Mouse (Mus musculus) forebrain, embryonic 16.5 days (tissue): ENCODE measurements at regions not wholly inside any gene's neighbourhood (a gene's known extent, or its start where the extent isn't known, plus 50 kb on each side); places are given as distances from the start of the nearest gene placed in this dataset.

Experiments used
- ATAC-seq: fragments of 200-750 bp; cut with Nextera tagmentation; 2 replicates; pipeline ENCODE4 v1.8.0; 2017; ENCODE audit warnings: mild to moderate bottlenecking, moderate library complexity
- H3K27ac ChIP-seq: fragments of 300-500 bp; sonication (generic); 2 replicates; pipeline ENCODE4 v1.5.1; 2014; ENCODE audit warnings: low read length, control low read depth
- H3K27me3 ChIP-seq: fragments of 300-500 bp; sonication (generic); replicated peaks from 2 replicates; pipeline ENCODE4 v1.6.1; 2014; ENCODE audit warnings: low read length; ENCODE audit not compliant: control insufficient read depth, insufficient read depth
- H3K36me3 ChIP-seq: fragments of 300-500 bp; sonication (generic); 2 replicates; pipeline ENCODE4 v1.6.1; 2014; ENCODE audit not compliant: control insufficient read depth, insufficient read depth
- H3K4me1 ChIP-seq: fragments of 300-500 bp; sonication (generic); replicated peaks from 2 replicates; pipeline ENCODE4 v1.6.1; 2014; ENCODE audit warnings: low read length; ENCODE audit not compliant: control insufficient read depth, insufficient read depth
- H3K4me2 ChIP-seq: fragments of 300-500 bp; sonication (generic); 2 replicates; pipeline ENCODE4 v1.6.1; 2014; ENCODE audit warnings: mild to moderate bottlenecking, low read length, control low read depth
- H3K4me3 ChIP-seq: fragments of 300-500 bp; sonication (generic); replicated peaks from 2 replicates; pipeline ENCODE4 v1.5.1; 2014; ENCODE audit warnings: mild to moderate bottlenecking, low read length, control low read depth
- H3K9ac ChIP-seq: fragments of 300-500 bp; sonication (generic); replicated peaks from 2 replicates; pipeline ENCODE4 v1.6.1; 2014; ENCODE audit warnings: low read depth, low read length, control low read depth
- H3K9me3 ChIP-seq: fragments of 300-500 bp; sonication (generic); 2 replicates; pipeline ENCODE4 v1.6.1; 2016; ENCODE audit warnings: low read length; ENCODE audit not compliant: control insufficient read depth
- WGBS: fragments of 180-500 bp; shearing (Covaris S2); extraction: QIAGEN DNeasy Blood & Tissue Kit; methylation state at CpG from one replicate; pipeline ENCODE4 v1.1.7; 2014; 5-methylcytosine and 5-hydroxymethylcytosine counted together

DNA sequence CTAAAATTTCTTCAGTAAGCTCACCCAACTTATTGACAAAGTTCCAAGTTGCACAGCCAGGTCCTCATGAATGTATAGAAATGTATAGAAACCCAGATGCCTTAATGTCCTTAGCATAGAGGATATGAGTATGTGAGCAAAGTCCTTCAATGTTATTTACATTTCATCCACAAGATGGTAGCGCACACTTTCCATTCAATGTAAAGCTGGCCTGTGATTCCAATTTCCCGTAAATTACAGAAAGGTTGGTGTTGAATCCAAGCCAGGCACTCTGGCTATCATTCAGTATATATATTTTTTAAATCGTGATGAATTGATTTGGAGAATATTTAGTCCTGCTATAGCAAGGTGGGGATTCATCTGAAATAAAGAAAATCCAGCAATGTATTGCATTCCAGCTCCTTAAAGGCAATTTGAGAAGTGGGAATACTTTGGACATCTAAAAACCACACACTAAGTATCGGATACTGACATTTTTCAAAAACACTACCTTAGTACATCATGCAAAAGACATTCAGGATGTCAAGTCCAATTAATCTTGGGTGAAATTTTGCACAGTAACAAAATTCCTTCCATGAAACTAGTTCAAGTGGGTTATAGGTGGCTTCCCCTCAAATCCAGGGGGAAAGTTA lies 154.6 kb downstream of the Pah start:
- no peaks in the 10 kb centered on the region for H3K27me3 ChIP-seq
- no peak overlapping the region for H3K9ac ChIP-seq
- no peak overlapping the region for H3K4me3 ChIP-seq
- no peaks in the 10 kb centered on the region for H3K36me3 ChIP-seq
- no peaks in the 10 kb centered on the region for H3K9me3 ChIP-seq
- H3K27ac ChIP-seq, result no peak overlapping the region
- WGBS, result 73% methylated on average over 4 of the region's 4 CpGs
- no peak overlapping the region for H3K4me2 ChIP-seq
- no peak for ATAC-seq
- H3K4me1 ChIP-seq, result no peaks in the 10 kb centered on the region

DNA sequence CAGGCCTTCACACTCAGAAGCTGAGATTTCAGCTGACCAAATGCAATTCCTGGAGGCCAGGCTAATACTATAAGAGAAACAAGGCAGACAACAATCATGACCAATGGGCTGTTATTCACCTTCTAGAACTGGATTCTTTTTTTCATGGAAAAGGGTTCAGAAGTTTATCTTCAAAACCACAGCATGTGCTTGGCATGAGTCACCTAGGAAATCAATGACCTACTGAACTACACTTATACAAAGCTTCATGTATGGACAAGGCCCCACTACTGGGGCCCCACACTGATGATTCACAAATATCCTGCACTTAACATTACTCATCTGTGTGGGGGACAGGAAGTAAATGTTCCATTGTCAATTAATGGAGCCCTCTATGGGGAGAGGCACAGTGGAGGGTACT lies 157.4 kb downstream of the Pah start:
- ATAC-seq, result no peak
- Histone ChIP-seq H3K9me3 (no peaks in the 10 kb centered on the region), H3K4me3 (no peak overlapping the region), H3K36me3 (no peaks in the 10 kb centered on the region), H3K9ac (no peak overlapping the region), H3K27ac (no peak overlapping the region), H3K27me3 (no peaks in the 10 kb centered on the region), H3K4me2 (no peak overlapping the region), H3K4me1 (no peaks in the 10 kb centered on the region)

DNA sequence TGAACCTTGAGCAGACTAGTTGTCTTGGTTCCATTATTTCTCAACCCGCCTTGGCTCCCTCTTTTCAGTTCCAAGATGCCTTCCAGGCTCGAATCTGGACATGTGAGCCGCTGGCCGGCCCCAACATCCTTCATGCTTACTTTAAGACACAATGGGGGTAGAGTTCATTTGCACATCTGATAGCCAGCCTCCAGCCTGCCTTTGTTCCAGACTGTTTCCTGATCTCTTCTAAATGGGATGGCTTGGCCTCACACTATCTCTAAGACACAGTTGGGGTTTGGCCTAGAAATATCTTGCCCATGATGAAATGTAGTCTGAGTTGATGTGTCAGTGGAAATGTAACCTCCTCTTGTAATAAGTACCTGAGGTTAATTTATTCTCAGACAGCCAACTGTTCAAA lies 164.7 kb downstream of the Pah start:
- H3K4me3 ChIP-seq, result no peak overlapping the region
- ATAC-seq, result no peak

DNA sequence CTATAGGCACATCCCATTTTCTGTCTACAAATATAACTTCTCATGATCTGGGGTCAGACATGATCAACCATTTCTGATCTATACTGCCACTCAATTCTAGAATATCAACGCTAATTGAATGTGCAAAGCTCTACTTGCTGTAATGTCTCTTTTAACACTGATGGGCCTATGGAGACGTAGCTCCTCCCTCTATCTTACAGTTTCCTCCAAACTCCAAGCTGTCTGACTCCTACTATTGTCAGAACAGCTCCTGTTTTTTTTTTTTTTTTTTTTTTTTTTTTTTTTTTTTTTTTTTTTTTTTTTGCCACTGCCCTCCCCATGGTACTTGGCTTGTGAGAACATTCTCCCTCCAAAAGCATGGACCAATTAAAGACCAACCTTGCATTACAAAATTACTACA lies 165.2 kb downstream of the Pah start:
- no peak overlapping the region for H3K9ac ChIP-seq

More for the DNA sequence above, 164.7 kb downstream of the Pah start:
- no peak overlapping the region for H3K27ac ChIP-seq
- H3K9ac ChIP-seq, result no peak overlapping the region
- no peaks in the 10 kb centered on the region for H3K9me3 ChIP-seq
- no peaks in the 10 kb centered on the region for H3K36me3 ChIP-seq
- H3K4me2 ChIP-seq, result no peak overlapping the region
- no peaks in the 10 kb centered on the region for H3K27me3 ChIP-seq
- no peaks in the 10 kb centered on the region for H3K4me1 ChIP-seq
- 71% methylated on average over 4 of the region's 4 CpGs for WGBS

DNA sequence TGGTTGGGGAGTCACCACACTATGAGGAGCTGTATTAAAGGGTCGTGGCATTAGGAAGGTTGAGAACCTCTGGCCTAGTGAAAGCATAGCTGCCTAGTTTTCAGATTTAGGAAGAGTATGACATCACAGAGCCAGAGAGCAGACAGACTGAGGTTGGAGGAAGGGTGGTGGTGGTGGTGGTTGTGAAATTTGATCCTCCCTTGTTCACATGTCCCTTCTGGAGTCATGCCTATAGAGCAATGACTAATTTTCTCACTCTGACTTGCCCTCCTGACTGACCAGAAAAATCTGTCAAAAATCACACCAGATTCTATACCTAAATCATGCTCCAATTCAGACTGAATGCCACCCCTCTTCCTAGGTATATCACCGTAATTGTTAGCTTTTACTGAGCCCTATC lies 166.2 kb downstream of the Pah start:
- Histone ChIP-seq H3K4me2 (no peak overlapping the region), H3K27ac (no peak overlapping the region), H3K4me3 (no peak overlapping the region), H3K9me3 (no peaks in the 10 kb centered on the region), H3K27me3 (no peaks in the 10 kb centered on the region), H3K4me1 (no peaks in the 10 kb centered on the region), H3K9ac (no peak overlapping the region), H3K36me3 (no peaks in the 10 kb centered on the region)
- WGBS, result 79% methylated on average over 2 of the region's 2 CpGs
- ATAC-seq, result no peak

More for the DNA sequence above, 165.2 kb downstream of the Pah start:
- Histone ChIP-seq H3K4me3 (no peak overlapping the region), H3K27ac (no peak overlapping the region), H3K36me3 (no peaks in the 10 kb centered on the region), H3K4me2 (no peak overlapping the region), H3K27me3 (no peaks in the 10 kb centered on the region), H3K9me3 (no peaks in the 10 kb centered on the region), H3K4me1 (no peaks in the 10 kb centered on the region)
- WGBS, result 86% methylated on average over 2 of the region's 2 CpGs
- ATAC-seq, result no peak

DNA sequence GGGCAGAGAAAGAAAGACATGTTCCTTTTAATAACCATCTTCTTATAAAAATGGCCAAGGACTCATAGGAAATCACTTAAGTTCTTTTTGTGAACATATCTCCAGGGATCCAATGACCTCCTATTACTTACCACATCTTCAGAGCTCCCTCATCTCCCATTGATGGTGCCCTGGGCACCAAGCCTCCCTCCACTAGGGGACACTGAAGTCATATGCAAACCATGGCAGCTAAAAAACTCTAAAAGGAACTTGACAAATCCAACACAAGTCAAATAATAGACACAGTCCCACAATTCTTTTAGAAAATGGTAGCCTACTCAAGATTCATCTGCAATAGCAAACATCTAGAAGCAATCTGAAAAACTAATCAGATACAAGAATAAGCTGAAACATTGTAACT lies 167.2 kb upstream of the Igf1 start:
- no peaks in the 10 kb centered on the region for H3K4me1 ChIP-seq
- no peak overlapping the region for H3K4me3 ChIP-seq
- no peak for ATAC-seq
- no peaks in the 10 kb centered on the region for H3K27me3 ChIP-seq
- H3K9ac ChIP-seq, result no peak overlapping the region
- H3K36me3 ChIP-seq, result no peaks in the 10 kb centered on the region
- no peaks in the 10 kb centered on the region for H3K9me3 ChIP-seq
- no peak overlapping the region for H3K4me2 ChIP-seq
- no peak overlapping the region for H3K27ac ChIP-seq

DNA sequence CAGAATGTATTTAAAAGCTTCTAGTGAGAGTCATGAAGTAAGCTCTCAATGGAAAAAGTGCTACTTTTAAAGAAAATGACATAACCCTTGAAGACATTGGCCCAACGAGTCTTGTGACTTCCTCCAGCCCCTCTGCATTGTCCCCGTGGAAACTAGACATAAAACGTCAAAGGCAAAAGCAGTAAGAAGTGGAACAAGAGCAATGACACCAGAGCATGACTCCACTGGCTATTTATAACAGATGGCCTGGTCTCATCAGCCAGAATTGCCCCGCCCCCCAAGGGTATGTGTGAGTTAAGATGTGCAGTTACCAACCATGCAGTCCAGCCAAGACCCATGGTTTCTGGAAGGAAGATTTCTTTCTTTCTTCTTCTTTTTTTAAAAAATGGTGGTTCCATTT lies 161.6 kb upstream of the Igf1 start:
- no peaks in the 10 kb centered on the region for H3K4me1 ChIP-seq

DNA sequence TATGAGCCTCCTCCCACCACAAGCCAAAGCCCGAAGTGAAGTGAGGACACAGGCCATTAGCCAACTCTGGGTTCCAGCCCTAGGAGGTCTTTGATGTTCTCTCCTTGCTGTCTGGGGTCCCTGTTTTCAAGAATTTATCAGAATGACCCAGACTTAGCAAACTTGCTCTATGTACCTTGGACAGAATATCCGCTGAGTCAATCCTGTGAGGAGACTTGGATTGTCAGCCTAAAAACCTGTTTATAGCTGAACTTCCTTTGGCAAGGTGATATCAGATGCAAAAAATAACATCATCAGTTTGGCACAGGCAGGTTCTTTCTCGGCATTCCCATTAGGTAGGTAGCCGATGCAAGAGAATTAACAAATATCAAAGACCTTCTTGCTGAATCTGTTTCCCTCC lies 146.9 kb upstream of the Igf1 start:
- 90% methylated on average over 4 of the region's 4 CpGs for WGBS
- ATAC-seq, result no peak

More for the DNA sequence above, 161.6 kb upstream of the Igf1 start:
- H3K9ac ChIP-seq, result no peak overlapping the region
- H3K36me3 ChIP-seq, result no peaks in the 10 kb centered on the region
- WGBS, result 82% methylated on average over 4 of the region's 4 CpGs
- H3K9me3 ChIP-seq, result no peaks in the 10 kb centered on the region
- H3K27ac ChIP-seq, result no peak overlapping the region
- no peaks in the 10 kb centered on the region for H3K27me3 ChIP-seq
- no peak for ATAC-seq
- no peak overlapping the region for H3K4me3 ChIP-seq
- no peak overlapping the region for H3K4me2 ChIP-seq

DNA sequence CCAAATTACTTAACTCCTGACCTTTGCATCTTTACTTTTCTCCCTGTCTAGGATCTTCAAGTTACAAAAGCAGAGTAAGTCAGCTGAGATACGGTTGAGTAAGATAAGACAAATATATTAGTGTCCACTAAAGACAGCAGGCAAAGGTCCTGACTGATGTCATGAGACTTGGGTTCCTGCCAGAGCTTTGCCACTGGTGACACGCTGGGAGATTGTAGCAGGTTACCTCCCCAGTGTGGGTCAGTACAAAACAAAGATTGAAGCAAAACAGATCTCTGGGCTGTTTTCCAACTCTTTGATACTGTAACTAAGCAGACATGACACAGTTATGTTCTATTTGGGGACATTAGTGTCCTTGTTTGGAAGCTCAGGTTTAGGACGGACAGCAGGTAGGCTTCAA lies 146.3 kb upstream of the Igf1 start:
- H3K4me2 ChIP-seq, result no peak overlapping the region
- H3K36me3 ChIP-seq, result no peaks in the 10 kb centered on the region
- no peak for ATAC-seq
- no peaks in the 10 kb centered on the region for H3K9me3 ChIP-seq
- H3K27ac ChIP-seq, result no peak overlapping the region
- 58% methylated on average over 3 of the region's 3 CpGs for WGBS
- no peak overlapping the region for H3K4me3 ChIP-seq
- H3K4me1 ChIP-seq, result no peaks in the 10 kb centered on the region; the same call in 1 of the 2 replicates
- no peak overlapping the region for H3K9ac ChIP-seq
- no peaks in the 10 kb centered on the region for H3K27me3 ChIP-seq

More for the DNA sequence above, 146.9 kb upstream of the Igf1 start:
- H3K9me3 ChIP-seq, result no peaks in the 10 kb centered on the region
- no peak overlapping the region for H3K4me3 ChIP-seq
- no peaks in the 10 kb centered on the region; the same call in 1 of the 2 replicates for H3K4me1 ChIP-seq
- H3K27ac ChIP-seq, result no peak overlapping the region
- no peak overlapping the region for H3K9ac ChIP-seq
- H3K36me3 ChIP-seq, result no peaks in the 10 kb centered on the region
- no peaks in the 10 kb centered on the region for H3K27me3 ChIP-seq
- no peak overlapping the region for H3K4me2 ChIP-seq
